Mouse (Mus musculus) urinary bladder, adult 2 months (tissue): ENCODE data around the gene Rfx4. TPM values are rescaled to one million over a fixed set of nuclear protein-coding genes. Genes with fewer than 3 reads are reported as not detected.
A peak's percentile ranks its signal among the peaks of the same experiment; 100 is the strongest.

Experiments
- DNase-seq: peaks from one replicate; pipeline ENCODE4 v3.0.0; 2022; ENCODE audit warnings: low spot score
- polyA plus RNA-seq: library from polyadenylated mRNA; depleted of rRNA; stranded (reverse); fragments of >200 nt; gene quantifications from 2 replicates; pipeline ENCODE4 v1.2.3, GENCODE M21; 2012

The Rfx4 gene
- polyA plus RNA-seq, 1 experiment, result 0.06 TPM

GRCm38 (mm10) chr10:84811913-84812295, 56.0 kb downstream of the Rfx4 start:
- no peak for DNase-seq

GRCm38 (mm10) chr10:84815676-84816436, 60.0 kb downstream of the Rfx4 start:
- no peak for DNase-seq

- DNase-seq, result no peak
Observed at GRCm38 (mm10) chr10:84817086-84817869, 61.4 kb downstream of the Rfx4 start.

- no peak for DNase-seq
Observed at GRCm38 (mm10) chr10:84819669-84820068, 63.8 kb downstream of the Rfx4 start.

- no peak for DNase-seq
Observed at GRCm38 (mm10) chr10:84820230-84820629, 64.4 kb downstream of the Rfx4 start.

- no peak for DNase-seq
Observed at GRCm38 (mm10) chr10:84822741-84823151, 66.9 kb downstream of the Rfx4 start.

GRCm38 (mm10) chr10:84823621-84824020, 67.8 kb downstream of the Rfx4 start:
- DNase-seq, result no peak

GRCm38 (mm10) chr10:84829009-84829408, 73.1 kb downstream of the Rfx4 start:
- DNase-seq, result no peak

GRCm38 (mm10) chr10:84835596-84835995, 79.7 kb downstream of the Rfx4 start:
- DNase-seq, result no peak

GRCm38 (mm10) chr10:84836104-84836503, 80.2 kb downstream of the Rfx4 start:
- DNase-seq, result no peak

GRCm38 (mm10) chr10:84837355-84837754, 81.5 kb downstream of the Rfx4 start:
- DNase-seq, result no peak

- no peak for DNase-seq
Observed at GRCm38 (mm10) chr10:84838850-84839473, 83.1 kb downstream of the Rfx4 start.

- DNase-seq, result no peak
Observed at GRCm38 (mm10) chr10:84846638-84847037, 90.8 kb downstream of the Rfx4 start.

GRCm38 (mm10) chr10:84851981-84852979, 96.4 kb downstream of the Rfx4 start:
- peak; percentile 41 for DNase-seq

- DNase-seq, result no peak
Observed at GRCm38 (mm10) chr10:84854059-84854458, 98.2 kb downstream of the Rfx4 start.

GRCm38 (mm10) chr10:84855466-84855865, 99.6 kb downstream of the Rfx4 start:
- DNase-seq, result no peak

GRCm38 (mm10) chr10:84858371-84858770, 102.5 kb downstream of the Rfx4 start:
- DNase-seq, result no peak

- DNase-seq, result no peak
Observed at GRCm38 (mm10) chr10:84858806-84859496, 103.1 kb downstream of the Rfx4 start.

GRCm38 (mm10) chr10:84859556-84860380, 103.9 kb downstream of the Rfx4 start:
- no peak for DNase-seq

- DNase-seq, result no peak
Observed at GRCm38 (mm10) chr10:84863488-84863887, 107.6 kb downstream of the Rfx4 start.
